Mouse (Mus musculus) forebrain, embryonic 16.5 days (tissue): Measurements from ENCODE around the gene Gpr180. TPM values are rescaled to one million over a fixed set of nuclear protein-coding genes. Genes with fewer than 3 reads are reported as not detected.
"Not testable (repeated sequence)": the region's sequence is repeated elsewhere in the genome, so short reads cannot be mapped to it uniquely, and the experiment has no call there.

Source experiments
- ATAC-seq: fragments of 200-750 bp; cut with Nextera tagmentation; 2 replicates; pipeline ENCODE4 v1.8.0; 2017; ENCODE audit warnings: mild to moderate bottlenecking, moderate library complexity
- H3K27ac ChIP-seq: fragments of 300-500 bp; sonication (generic); 2 replicates; pipeline ENCODE4 v1.5.1; 2014; ENCODE audit warnings: low read length, control low read depth
- H3K27me3 ChIP-seq: fragments of 300-500 bp; sonication (generic); replicated peaks from 2 replicates; pipeline ENCODE4 v1.6.1; 2014; ENCODE audit warnings: low read length; ENCODE audit not compliant: control insufficient read depth, insufficient read depth
- H3K36me3 ChIP-seq: fragments of 300-500 bp; sonication (generic); 2 replicates; pipeline ENCODE4 v1.6.1; 2014; ENCODE audit not compliant: control insufficient read depth, insufficient read depth
- H3K4me1 ChIP-seq: fragments of 300-500 bp; sonication (generic); replicated peaks from 2 replicates; pipeline ENCODE4 v1.6.1; 2014; ENCODE audit warnings: low read length; ENCODE audit not compliant: control insufficient read depth, insufficient read depth
- H3K4me2 ChIP-seq: fragments of 300-500 bp; sonication (generic); 2 replicates; pipeline ENCODE4 v1.6.1; 2014; ENCODE audit warnings: mild to moderate bottlenecking, low read length, control low read depth
- H3K4me3 ChIP-seq: fragments of 300-500 bp; sonication (generic); replicated peaks from 2 replicates; pipeline ENCODE4 v1.5.1; 2014; ENCODE audit warnings: mild to moderate bottlenecking, low read length, control low read depth
- H3K9ac ChIP-seq: fragments of 300-500 bp; sonication (generic); replicated peaks from 2 replicates; pipeline ENCODE4 v1.6.1; 2014; ENCODE audit warnings: low read depth, low read length, control low read depth
- H3K9me3 ChIP-seq: fragments of 300-500 bp; sonication (generic); 2 replicates; pipeline ENCODE4 v1.6.1; 2016; ENCODE audit warnings: low read length; ENCODE audit not compliant: control insufficient read depth
- WGBS: fragments of 180-500 bp; shearing (Covaris S2); extraction: QIAGEN DNeasy Blood & Tissue Kit; methylation state at CpG from one replicate; pipeline ENCODE4 v1.1.7; 2014; 5-methylcytosine and 5-hydroxymethylcytosine counted together
- polyA plus RNA-seq: library from polyadenylated mRNA; unstranded; fragments of >200 nt; fragmentation: Nextera tagmentation; extraction: Ambion mirVana; gene quantifications from 2 replicates; pipeline ENCODE4 v1.2.1, GENCODE M21; 2015

Gene Gpr180
- 32.7 and 33.5 TPM in 2 replicates for polyA plus RNA-seq

GRCm38 (mm10) chr14:118136744-118137452, at the start of gene Gpr180:
Gene Gpr180 (plus strand): TSS chr14:118137158.
- peaks cover 11% of the 10 kb centered on the region; the same call in 1 of the 2 replicates for H3K36me3 ChIP-seq
- peak within 1 kb of the TSS; percentile 78 for H3K4me3 ChIP-seq
- H3K9me3 ChIP-seq: no peaks in the 10 kb centered on the region
- H3K27me3 ChIP-seq: no peaks in the 10 kb centered on the region
- peak within 1 kb of the TSS; percentile 90 for H3K9ac ChIP-seq
- peak; percentile 98 for ATAC-seq
- H3K4me2 ChIP-seq: peak within 1 kb of the TSS; percentile 93
- H3K27ac ChIP-seq: peak within 1 kb of the TSS; percentile 20; the same call in 1 of the 2 replicates
- 0% methylated on average over 77 of the region's 77 CpGs for WGBS
- H3K4me1 ChIP-seq: peaks cover 13% of the 10 kb centered on the region

- 0 out of 2 replicates have a peak, but pooled peaks cover 2% of the 10 kb centered on the region for H3K27me3 ChIP-seq
- H3K36me3 ChIP-seq: no peaks in the 10 kb centered on the region
- H3K27ac ChIP-seq: 0 out of 2 replicates have a peak overlapping the region, but pooled peaks have one; percentile 41
- ATAC-seq: peak; percentile 46
- H3K4me3 ChIP-seq: peak overlapping the region; percentile 63
- 2% methylated on average over 22 of the region's 22 CpGs for WGBS
- peaks cover 11% of the 10 kb centered on the region for H3K4me1 ChIP-seq
- no peaks in the 10 kb centered on the region for H3K9me3 ChIP-seq
- peak overlapping the region; percentile 75 for H3K4me2 ChIP-seq
- peak overlapping the region; percentile 54 for H3K9ac ChIP-seq
Measured at GRCm38 (mm10) chr14:118088437-118089207, 48.3 kb upstream of the Gpr180 start.

GRCm38 (mm10) chr14:118089215-118089805, 47.6 kb upstream of the Gpr180 start:
- no peaks in the 10 kb centered on the region for H3K9me3 ChIP-seq
- peak overlapping the region; percentile 75 for H3K4me2 ChIP-seq
- H3K4me3 ChIP-seq: peak overlapping the region; percentile 63
- no peaks in the 10 kb centered on the region for H3K36me3 ChIP-seq
- under 1% methylated on average over 44 of the region's 44 CpGs for WGBS
- H3K27me3 ChIP-seq: 0 out of 2 replicates have a peak, but pooled peaks cover 2% of the 10 kb centered on the region
- peak; percentile 79 for ATAC-seq
- peak overlapping the region; percentile 54 for H3K9ac ChIP-seq
- peaks cover 11% of the 10 kb centered on the region for H3K4me1 ChIP-seq
- H3K27ac ChIP-seq: peak overlapping the region; percentile 43; the same call in 1 of the 2 replicates

- H3K4me2 ChIP-seq: peak overlapping the region; percentile 75
- H3K9me3 ChIP-seq: no peaks in the 10 kb centered on the region
- WGBS: 1% methylated on average over 18 of the region's 18 CpGs
- H3K4me3 ChIP-seq: peak overlapping the region; percentile 63
- H3K4me1 ChIP-seq: peaks cover 11% of the 10 kb centered on the region
- H3K27ac ChIP-seq: peak overlapping the region; percentile 43; the same call in 1 of the 2 replicates
- peak; percentile 54 for ATAC-seq
- no peaks in the 10 kb centered on the region for H3K36me3 ChIP-seq
- peak overlapping the region; percentile 53 for H3K9ac ChIP-seq
- 0 out of 2 replicates have a peak, but pooled peaks cover 2% of the 10 kb centered on the region for H3K27me3 ChIP-seq
Measured at GRCm38 (mm10) chr14:118089806-118090392, 47.1 kb upstream of the Gpr180 start.

- no peak overlapping the region for H3K4me3 ChIP-seq
- H3K27me3 ChIP-seq: no peaks in the 10 kb centered on the region
- H3K9me3 ChIP-seq: no peaks in the 10 kb centered on the region
- WGBS: 68% methylated on average over 2 of the region's 2 CpGs
- ATAC-seq: no peak
- no peaks in the 10 kb centered on the region for H3K36me3 ChIP-seq
- H3K27ac ChIP-seq: no peak overlapping the region
- no peaks in the 10 kb centered on the region for H3K4me1 ChIP-seq
- no peak overlapping the region for H3K9ac ChIP-seq
- no peak overlapping the region for H3K4me2 ChIP-seq
Measured at GRCm38 (mm10) chr14:118098265-118098664, 38.7 kb upstream of the Gpr180 start.

GRCm38 (mm10) chr14:118101227-118101990, 35.5 kb upstream of the Gpr180 start:
- no peaks in the 10 kb centered on the region for H3K27me3 ChIP-seq
- WGBS: 87% methylated on average over 14 of the region's 14 CpGs
- H3K9ac ChIP-seq: no peak overlapping the region
- H3K27ac ChIP-seq: no peak overlapping the region
- H3K36me3 ChIP-seq: no peaks in the 10 kb centered on the region
- no peak for ATAC-seq
- H3K4me1 ChIP-seq: no peaks in the 10 kb centered on the region
- no peaks in the 10 kb centered on the region for H3K9me3 ChIP-seq
- no peak overlapping the region for H3K4me3 ChIP-seq
- no peak overlapping the region for H3K4me2 ChIP-seq

GRCm38 (mm10) chr14:118107479-118107878, 29.5 kb upstream of the Gpr180 start:
- not testable (repeated sequence) for H3K9ac ChIP-seq, H3K36me3 ChIP-seq, H3K4me2 ChIP-seq, H3K27me3 ChIP-seq, H3K4me3 ChIP-seq, H3K27ac ChIP-seq, H3K9me3 ChIP-seq, ATAC-seq, H3K4me1 ChIP-seq
- WGBS: 95% methylated on average over 2 of the region's 2 CpGs

GRCm38 (mm10) chr14:118113116-118113515, 23.8 kb upstream of the Gpr180 start:
- H3K36me3 ChIP-seq: peaks cover 32% of the 10 kb centered on the region
- H3K4me3 ChIP-seq: no peak overlapping the region
- H3K4me2 ChIP-seq: no peak overlapping the region
- H3K9ac ChIP-seq: no peak overlapping the region
- no peaks in the 10 kb centered on the region for H3K27me3 ChIP-seq
- no peaks in the 10 kb centered on the region for H3K4me1 ChIP-seq
- WGBS: 93% methylated on average over 6 of the region's 6 CpGs
- H3K9me3 ChIP-seq: no peaks in the 10 kb centered on the region
- H3K27ac ChIP-seq: no peak overlapping the region
- no peak for ATAC-seq
